Mouse (Mus musculus) gastrocnemius, adult 8-10 months (tissue): ENCODE data around the gene Lpin3. TPM values are rescaled to one million over a fixed set of nuclear protein-coding genes. Genes with fewer than 3 reads are reported as not detected.
A peak's percentile ranks its signal among the peaks of the same experiment; 100 is the strongest.

Source experiments
- DNase-seq, 2 experiments: peaks; one replicate each; pipeline ENCODE4 v3.0.0; 2022; ENCODE audit warnings: low spot score in 2 of 2
- total RNA-seq, 4 experiments: library from RNA; stranded (reverse); gene quantifications; 2 replicates each; pipeline ENCODE4 v1.2.4; 2022

Gene Lpin3
- total RNA-seq, 4 experiments from 2014 or later: 1.2 to 2.4 (median 1.9) TPM

DNA sequence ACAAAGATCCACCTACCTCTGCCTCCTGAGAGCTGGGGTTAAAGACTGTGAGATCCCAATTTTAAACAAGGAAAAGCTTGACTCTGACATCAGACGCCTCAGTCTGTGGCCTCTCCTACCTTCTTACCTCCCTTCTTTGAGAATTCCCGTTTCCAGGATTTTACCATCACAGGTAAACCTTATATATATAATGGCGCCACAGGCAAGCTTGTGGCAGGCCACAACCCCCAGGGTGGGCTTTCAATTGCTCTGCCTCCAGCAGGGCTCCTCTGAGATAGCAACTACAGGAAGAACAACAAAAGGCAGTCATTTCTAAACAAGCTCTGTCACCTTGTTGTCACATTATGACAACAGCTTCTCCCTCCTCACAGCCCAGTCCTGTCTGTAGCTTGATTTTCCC is 5.8 kb downstream of the Lpin3 start:
- DNase-seq: no peak

DNA sequence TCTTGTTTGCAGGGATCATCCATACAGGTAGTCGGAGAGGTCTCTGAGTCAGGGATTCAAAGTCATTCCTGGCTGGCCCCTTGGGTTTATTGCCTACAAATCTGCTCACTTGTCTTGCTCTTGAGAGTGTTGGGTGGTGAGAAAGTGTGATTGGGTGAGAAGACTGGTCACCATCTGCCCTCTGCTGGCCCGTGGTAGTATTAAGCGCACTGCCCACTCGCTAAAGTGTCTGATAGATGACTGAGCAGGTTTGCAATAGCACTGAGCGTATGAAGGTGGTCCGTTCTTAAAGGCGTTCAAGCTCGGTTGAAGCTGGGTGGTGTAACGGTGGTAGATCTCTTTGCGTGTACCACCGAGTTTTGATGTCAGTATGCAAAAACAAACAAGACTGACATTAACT is 6.8 kb downstream of the Lpin3 start:
- DNase-seq: peak; percentile 78 to 80

DNA sequence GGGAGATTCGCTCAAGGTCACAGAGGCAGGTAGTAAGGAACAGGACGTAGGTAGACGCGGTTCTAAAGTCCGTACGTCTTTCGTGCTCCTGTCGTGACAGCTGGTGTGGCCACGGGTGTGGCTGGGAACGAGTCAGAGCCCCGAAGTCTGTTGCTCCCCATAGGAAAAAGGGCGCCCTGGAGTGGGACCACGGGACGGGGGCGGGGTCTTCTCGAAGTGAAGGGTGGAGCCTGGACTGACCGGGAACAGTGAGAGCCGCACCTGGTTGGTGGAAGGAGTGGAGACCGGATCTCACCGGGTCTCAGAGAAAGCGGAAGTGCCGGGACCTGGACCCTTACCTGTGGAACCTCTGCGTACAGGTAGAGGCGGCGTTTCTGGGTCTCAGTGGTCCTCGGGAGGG is 7.4 kb downstream of the Lpin3 start:
- DNase-seq: no peak

DNA sequence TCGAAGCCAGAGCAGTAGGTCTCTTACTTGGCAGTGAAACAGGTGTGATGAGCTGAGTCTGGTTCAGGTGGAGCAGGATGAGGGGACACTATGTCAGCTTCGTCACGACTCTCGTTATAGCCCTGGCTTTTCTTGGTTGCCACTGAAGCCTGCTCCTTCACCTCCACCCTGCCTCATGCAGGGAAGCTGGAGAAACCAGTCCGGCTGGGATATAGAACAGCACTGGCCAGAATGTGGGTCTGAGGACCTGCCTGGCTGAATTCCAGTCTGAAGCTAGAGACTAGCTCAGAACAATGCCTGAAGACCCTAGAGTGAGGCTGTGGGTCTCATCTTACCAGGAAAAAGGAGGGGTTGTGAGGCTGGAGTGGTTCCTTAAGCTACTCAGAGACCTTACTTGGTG is 10.6 kb downstream of the Lpin3 start:
- no peak for DNase-seq

DNA sequence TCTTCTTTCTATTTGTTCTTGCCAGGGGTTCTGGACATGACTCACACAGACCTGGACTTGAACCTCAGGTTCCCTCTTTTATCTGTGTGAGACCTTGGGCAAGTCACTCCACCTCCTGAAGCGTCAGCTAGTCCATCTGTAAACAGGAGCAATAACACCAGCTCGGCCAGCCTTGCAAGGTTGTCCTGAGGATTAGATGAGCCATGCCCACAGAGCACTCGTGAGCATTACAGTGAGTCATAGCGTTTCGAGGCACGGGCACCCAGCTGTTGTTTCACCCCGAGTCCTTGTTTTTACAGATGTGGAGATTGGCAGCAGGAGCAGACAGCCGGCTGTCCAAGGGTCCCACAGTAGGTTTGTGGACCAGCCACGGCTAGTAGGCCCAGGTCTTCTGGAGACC is 11.2 kb downstream of the Lpin3 start:
- DNase-seq: no peak

DNA sequence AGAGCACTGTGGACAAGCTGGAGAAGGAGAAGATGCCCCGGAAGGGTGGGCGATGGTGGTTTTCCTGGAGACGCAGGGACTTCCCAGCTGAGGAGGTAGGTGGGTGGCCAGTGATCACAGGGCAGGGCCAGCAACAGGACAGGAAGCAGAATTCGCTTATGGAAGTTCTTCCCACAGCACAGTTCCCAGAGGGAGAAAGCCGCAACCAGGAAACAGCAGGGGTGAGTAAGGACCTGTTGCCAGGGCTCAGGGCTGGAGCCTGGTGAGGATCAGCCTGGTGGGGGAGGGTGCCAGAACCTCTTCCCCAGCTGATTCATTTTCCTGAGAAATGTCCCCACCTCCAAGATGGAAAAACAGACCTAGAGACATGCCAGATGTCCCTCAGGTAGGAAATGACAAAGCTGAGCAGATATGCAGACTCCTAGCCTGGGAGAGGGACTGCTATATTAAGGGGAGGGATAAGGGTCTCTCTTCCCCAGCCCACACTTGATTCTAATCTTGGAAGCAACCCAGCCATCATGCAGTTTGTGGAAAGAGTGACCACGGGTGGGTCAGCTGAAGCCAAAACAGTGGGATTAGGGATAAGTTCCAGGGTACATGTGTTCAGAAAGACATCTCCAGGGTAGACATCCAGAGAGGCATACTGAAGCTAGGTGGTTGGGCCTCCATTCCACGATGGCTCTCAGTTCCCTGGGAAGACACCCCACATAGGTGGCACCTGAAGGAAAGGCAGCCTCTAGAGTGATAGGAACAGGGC is 21.4 kb downstream of the Lpin3 start:
- no peak for DNase-seq

DNA sequence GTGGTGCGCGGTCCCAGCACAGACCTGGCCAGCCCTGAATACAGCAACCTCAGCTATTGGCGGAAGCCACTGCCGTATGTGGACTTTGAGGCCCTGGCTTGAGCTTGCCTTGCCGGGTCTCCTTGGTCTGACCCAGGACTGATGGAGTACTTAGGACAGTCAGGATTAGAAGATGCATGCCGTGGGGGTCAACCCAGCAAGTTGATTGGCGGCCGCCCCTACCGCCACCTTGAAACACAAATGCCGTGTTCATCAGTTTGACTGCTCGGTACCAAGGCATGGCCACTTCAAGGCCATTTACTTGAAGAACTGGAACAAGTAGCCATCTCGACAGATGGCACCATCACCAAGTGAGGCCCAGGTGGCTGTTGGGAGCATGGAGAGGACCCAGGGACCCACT is 24.8 kb downstream of the Lpin3 start:
- DNase-seq: no peak

DNA sequence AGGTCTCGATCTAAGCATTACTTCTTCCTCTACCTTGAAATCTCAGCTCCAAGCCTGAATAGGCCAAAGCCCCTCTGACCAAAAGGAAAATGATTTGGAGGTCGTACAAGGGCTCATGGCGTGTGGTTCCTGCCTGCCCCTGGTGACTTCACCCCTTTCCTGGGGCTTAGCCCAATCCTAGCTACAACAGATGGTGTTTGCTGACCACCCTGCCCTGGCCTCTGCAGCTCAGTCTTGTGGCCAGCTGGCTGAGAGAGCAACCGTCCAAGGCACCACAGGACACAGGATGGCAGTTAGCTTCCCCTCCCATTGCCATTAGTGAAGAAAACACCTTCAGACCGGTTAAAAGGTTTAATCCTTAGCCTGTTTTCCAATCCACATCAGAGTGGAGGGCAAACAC is 25.6 kb downstream of the Lpin3 start:
- no peak for DNase-seq

DNA sequence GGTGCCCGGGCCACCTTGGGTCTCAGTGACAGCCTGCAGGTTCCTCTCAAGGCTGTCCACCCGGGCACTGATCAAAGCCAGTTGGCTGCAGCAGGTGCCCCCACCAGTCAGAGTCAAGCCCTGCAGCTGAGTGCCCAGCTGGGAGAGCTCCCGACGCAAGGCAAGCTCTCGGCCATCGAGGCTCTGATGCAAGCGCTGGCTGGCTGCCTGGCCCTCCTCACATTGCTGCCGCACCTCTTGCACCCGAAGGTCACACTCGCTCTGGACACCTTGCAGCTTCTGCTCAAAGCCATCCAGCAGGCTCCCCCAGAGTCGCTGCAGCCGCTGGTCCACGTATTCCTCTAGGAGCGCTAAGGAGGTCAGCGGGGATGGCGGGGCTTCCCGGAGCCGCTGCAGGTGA is 28.1 kb downstream of the Lpin3 start:
- DNase-seq: peak in 1 of 2 experiments; percentile 13

DNA sequence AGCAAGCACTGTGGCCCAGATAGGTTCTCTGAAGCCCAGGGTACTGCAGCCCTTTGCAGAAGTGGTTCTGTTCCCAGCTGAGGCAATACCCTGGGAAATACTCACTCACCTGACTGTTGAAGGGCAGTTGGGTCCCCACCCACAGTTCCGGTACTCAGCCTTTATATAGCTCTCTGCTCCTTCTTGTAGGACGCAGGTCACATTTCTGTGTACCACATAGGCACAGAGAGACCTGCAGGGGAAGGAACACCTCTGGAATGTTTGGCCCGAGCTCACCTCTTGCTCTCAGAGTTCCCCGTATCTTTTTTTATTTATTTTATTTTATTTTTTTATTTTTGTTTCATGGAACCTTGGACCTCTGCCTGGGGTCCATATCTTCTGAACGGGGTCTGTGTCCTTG is 30.2 kb downstream of the Lpin3 start:
- no peak for DNase-seq

DNA sequence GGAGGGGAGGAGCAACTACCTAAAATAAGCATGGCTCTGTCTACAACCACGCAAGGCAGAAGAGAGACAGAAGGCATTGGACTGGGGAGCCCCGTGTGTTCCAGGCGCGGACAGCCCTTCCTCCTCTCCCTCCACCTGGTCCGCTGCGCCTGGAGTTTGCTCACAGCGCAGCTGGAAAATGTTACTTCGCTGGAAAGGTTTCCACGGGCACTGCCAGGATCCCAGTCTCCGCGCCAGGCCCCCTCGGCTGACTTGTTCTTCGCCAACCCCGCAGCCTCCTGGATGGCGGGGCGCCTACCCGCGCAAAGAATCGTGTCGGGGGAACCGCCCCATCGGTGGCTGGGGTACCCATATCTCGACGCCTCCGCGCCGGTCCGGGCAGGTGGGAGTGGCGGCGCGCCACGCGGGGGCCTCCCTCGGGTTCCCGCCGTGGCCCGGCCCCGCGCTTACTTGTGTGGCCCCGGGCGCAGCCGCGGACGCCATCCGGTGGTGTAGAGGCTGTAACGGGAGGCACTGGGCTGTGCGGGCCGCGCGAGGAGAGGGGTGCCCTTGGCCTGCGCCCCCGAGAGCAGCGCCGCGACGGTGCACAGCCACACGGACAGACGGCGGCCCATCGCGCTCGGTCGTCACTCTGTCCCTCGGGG is 31.2 kb downstream of the Lpin3 start:
- no peak for DNase-seq

DNA sequence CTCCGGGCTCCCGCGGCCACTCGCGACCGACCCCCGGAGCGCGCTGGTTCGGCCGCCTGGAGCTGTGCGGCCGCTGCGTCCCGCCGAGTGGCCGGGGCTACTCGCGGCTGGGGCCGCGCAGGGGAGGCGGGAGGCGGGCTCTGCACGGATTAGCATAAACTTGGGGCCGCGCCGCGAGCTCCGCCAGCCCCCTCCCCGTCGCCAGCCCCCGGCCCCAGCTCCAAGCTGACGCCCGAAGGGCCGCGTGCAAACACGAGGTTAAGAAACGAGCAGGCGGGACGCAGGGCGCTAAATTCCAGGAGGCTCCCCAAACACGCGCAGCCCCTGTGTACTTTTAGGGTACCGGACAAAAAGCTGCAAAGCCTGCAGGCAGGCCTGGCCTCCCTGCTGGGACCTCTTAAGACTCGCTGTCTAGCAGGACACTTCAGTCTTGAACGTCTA is 31.8 kb downstream of the Lpin3 start, which contains the start of gene Emilin3:
Gene Emilin3 (minus strand): TSS at position 98 of the 441 bp plus-strand sequence.
- DNase-seq: no peak

DNA sequence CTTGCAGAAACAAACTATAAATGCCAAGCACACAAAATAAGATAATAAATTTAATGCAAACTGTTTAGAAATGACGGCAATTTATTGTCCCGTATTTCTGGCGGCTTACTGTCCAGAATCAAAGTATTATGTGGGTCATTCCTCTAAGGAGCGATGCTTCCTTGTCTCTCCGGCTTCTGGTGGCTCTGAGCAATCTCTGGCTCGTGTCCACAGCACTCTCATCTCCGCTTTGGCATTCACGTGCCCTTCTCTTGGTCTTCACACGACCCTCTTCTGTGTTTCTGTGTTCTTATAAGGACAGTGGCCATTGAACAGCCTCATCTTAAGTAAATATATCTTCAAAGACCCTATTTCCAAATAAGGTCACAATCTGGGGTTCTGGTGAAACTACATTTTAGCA is 34.2 kb downstream of the Lpin3 start:
- DNase-seq: no peak

DNA sequence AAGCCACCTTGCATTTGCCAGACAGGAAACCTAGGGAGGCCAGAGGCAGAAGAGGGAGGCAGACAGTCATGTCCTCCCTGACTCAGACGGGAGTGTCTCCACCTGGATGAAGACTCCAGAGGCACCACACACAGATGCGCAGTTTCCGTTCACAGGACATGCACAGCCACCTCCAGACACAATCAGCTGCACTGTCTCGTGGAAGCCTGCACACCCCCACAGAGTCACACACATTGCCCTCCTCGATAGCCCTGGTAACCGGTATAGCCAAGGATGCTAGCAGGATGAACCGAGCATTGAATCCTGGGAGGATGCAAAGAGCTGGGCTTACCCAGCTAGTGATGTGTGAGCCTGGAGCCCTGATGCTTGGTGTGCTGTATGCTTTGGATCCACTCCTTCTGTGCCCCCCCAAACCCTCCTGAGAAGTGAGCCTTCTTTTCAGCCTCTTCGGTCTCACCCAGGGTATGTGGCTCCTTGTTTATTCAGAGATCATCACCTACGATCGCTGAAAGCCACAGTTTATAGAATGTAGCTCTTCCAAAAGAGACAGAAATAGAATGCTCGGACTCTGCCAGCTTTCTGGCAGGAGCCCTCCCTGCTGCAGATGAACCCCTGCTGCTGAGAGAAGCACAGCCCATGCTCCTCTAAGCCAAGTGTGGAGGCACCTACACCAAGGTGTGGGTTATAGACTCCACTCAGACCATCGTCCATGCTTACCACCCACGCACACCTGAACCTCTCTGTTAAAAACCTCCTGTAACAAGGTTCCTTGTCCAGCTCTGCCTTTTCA is 35.5 kb downstream of the Lpin3 start:
- no peak for DNase-seq

DNA sequence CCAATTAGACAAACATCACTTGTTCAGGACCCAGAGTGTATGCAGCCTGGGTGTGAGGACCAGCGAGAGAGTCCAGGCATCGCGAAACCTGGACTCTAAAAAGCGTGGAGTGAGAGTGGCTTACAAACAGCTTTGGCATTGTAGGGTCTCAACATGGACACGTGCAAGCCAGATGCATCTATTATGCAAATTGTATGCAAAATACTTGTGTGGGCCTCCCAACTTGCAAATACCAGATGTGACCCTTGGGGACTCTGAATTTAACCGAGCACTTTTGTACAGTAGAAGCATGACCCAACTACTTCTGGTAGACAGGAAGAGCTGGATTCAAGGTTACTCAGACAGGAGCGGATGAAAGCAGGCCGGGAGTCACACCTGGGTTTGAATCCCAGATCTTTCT is 36.2 kb downstream of the Lpin3 start:
- no peak for DNase-seq

DNA sequence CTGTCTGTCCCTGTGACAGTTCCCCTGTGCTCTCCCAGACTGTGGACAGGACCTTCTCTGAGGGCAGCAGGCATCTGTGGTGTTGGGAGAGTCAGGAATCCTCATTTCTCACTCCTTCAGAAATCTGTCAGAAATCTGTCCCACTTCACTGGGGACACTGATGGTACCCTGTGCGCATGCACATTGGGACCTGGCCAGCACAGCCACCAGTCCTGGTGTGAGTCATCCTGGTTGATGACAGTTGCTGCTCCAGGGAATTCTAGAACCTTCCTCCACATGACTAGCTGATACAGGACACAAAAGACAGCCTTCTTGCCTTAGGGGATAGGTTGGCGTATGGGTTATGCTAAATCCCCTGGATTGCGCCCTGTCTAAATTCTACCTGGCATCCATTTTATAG is 36.8 kb downstream of the Lpin3 start:
- DNase-seq: no peak

DNA sequence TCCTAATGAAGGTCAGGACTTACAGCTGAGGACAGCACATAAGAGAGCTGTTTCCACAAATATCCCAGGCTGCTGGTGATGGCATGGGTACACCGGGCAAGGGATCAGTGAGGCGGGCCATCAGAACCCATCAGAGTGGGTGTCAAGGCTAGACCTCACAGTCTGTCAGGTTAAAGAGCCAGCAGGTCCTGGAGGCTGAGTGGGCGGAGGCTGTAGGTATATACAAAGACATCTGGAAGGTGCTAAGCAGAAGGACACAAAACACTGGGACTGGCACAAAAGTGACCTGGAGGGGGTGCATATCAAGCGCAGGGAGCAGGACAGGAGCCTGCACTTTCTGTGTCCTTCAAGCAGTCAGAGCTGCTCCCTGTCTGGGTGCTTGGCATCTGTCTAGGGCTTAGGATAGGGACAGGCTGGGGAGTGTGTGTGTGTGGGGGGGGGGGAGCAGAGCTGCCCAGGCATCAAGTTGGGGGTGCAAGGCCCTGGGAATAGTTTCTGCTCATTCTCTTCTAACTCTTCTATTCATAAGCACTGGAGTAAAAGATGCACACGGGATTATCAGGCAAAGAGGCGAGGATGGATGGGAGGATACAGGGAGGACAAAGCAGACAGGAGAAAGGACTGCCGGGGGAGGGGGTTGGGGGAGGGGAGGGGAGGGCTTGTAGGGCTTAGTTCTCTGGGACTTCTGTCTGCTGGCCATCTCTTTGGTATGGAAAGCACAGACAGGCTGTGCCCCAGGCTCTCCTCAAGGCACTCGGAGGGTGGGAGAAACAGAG is 37.9 kb downstream of the Lpin3 start:
- DNase-seq: no peak

DNA sequence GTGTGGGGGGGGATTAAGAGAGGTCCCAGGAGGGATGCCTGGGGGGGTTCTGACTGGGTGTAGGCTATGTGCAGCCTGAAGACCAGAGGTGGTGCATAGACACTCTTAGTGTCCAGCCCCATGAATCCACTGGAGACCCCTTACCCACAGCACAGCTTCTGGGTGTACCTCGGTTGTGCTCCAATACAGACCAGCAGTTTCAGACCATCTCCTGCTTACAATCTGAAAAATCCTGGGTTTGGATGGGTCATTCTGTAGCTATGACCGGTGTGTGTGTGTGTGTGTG is 38.4 kb downstream of the Lpin3 start:
- DNase-seq: no peak

DNA sequence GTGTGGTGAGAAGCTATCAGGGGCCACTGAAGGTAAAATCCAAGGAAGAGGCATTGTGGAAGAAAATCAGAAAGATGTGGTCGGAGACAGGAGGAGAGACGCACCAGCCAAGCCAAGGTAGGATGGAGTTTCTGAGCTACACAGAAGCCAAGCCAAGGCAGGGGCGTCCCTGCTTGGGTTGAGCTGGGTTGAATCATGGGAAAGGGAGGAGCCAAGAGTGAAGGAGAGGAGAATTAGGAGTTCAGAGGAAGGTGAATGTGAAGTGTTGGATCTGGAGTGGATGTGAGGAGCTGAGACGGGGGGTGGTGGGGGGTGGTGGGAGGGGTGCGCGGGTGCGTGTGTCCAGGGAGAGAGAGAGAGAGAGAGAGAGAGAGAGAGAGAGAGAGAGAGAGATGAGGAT is 40.8 kb downstream of the Lpin3 start:
- no peak for DNase-seq

DNA sequence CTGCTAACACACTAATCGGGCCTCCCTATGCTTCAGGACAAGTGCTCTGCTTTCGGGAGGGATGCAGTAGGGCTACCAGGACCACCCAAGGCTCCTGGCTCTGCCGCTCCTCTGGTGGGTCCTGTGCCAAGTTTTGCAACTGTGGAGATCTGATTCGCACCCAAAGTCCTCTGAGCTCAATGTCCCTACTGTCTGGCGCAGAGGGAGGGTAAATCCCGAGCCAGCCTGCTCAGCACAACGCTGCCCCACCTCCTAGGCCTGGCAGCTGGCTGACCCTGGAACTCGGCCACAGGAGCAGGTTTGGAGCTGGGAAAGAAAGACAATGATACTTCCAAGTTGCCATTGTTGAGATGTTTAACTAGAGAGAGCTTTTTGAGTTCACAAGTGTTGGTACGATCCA is 44.7 kb downstream of the Lpin3 start:
- DNase-seq: peak; percentile 57 to 58

DNA sequence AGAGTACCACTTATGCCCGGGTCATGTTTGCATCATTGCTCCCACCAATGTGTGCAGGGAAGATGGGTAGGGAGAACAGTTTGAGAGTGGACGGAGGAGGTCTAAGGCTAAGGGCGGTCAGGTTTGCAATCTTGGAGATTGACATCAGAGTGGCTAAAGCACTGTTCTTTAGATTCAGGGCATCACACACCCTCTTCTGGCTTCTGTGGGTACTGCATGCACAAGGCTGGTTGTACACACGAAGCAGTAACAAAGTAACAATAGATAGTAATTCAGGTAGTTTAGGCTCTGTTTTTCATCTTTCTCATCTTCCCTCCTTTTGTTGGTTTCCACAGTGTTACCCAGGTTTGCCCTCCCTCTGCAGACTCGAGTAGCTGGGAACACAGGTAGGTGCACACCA is 50.9 kb downstream of the Lpin3 start:
- DNase-seq: no peak

DNA sequence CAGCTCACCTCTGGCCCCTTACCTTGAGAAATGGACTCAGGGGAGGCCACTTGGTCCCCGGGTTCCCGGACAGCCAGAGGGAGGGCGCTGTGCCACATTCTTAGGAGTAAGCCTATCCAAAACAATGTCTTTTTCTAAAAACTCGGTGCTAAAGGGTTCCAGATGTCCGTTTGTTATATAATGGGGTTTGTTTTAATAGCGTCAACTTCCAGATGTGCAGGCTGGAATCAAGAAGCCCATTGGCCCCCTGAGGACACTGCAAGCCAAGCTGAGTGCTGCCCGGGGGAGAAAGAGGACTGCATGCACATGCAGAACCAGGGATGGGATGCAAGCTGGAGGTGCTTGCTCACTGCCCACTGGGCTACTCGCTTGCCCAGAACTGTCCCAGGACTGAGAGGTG is 51.9 kb downstream of the Lpin3 start:
- DNase-seq: peak; percentile 59 to 60
